Mouse (Mus musculus): ENCODE results near the gene Ifrd2.

The Ifrd2 gene

DNA sequence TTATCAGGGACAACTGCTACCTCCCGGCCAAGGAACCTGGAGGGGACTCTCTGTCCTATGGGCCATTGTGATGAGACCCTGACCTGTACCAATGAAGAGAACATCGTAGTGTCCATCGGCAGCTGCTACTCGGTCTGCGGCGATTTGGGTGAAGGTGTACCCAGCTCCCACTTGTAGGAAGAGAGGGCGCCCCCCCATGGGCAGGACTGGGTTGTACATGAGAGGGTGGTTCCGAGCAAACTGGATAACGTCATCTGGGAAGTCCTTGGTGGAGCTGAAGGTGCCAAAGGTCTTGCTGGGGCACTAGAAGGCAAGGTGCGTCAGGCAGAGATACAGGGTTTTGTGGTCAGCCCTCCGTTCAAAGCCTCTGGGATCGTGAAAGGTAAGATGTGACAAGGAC, 13.3 kb downstream of the Ifrd2 start:
- DNase-seq, result no peak

DNA sequence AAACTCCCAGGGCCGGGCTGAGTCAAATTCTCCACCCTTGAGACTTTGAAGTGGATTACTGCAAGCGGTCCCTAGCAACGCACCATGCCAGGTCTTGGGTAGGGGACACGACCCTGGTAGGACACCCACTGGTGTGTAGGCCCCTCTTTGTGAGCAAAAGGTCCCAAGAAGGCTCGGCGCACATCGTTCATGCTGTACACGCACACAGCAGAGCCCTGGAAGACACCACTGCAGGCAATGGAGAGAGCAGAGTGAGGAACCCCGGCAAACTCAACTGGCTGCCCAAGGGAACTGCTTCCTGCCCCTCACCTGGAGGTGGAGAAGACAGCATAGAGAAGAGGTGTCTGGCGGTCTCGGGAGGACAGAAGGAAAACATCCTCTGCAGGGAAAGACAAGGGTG, 13.8 kb downstream of the Ifrd2 start:
- DNase-seq, result no peak

DNA sequence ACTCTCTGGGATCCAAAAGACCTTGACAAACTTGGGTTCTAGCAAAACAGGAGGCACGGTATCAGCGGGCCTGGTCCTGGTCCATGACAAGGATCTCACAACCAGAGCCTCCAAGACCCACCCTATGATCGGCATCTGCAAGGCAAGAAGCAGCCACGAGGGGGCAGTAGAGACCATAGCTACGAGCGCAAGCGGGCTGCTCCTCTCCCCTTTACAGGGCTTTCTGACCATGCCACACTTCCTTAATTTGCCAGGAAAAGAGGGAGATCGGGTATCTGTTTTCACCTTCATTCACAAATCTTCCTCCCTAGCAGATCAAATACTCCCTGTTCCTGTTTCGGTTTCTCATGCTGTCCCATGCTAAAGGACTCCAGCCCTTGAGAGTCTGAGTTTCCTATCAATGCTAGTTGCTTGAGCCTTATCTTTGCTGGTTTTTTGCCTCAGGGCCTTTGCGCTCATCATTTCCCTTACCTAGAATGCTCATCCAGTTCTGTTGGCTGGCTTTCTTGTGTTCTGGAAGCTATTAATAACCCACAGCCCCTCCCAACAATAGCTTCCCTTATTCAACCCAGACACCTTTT, 14.7 kb downstream of the Ifrd2 start:
- DNase-seq, result peak; percentile 92

DNA sequence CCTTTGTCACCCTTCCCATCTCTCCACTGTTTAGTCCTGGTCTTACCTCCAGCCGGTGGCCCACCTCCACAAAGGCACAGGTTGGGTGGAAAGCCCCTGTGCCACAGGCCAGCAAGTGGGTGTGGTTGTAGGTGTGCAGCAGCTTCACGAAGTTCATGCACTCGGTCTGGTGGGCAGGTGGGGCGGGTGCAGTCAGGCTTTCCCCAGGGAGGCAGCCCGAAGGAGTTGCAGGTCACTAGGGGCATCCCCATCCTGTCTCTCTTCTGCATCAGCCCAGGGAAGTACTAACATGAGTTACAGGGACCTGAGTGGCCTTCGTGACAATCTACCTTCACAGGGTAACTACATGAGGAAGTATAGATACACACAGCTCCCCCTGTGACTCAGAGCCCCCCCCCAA, 15.8 kb downstream of the Ifrd2 start:
- DNase-seq, result no peak

DNA sequence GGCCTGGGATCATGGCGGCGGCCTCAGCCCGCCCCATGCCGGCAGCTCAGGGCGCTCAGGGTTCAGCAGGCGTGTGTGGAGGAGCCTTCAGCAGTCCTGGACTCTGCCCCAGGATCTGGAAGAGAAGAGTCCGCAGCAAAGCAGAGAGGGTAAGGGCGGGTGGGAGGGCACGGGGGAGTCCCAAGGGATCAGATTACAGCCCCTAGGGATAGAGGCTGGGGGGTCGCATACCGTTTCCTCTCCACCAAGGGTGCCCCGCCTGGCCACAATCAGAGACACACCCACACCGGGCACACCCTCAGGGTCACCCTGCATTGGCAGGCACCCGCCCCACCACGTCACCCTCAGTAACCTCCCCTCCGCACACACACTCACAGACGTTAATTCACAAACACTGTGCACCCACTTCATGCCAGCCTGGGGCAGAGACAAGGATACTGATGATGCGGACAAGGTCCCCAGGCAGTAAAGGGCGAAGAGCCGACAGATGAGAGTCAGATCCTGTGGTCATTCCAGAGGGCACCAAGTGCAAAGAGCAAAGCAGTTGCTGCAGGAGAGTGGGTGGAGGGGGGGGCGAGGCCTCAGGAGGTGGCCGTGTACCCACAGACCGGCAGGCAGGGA, 17.7 kb downstream of the Ifrd2 start:
- DNase-seq, result no peak

DNA sequence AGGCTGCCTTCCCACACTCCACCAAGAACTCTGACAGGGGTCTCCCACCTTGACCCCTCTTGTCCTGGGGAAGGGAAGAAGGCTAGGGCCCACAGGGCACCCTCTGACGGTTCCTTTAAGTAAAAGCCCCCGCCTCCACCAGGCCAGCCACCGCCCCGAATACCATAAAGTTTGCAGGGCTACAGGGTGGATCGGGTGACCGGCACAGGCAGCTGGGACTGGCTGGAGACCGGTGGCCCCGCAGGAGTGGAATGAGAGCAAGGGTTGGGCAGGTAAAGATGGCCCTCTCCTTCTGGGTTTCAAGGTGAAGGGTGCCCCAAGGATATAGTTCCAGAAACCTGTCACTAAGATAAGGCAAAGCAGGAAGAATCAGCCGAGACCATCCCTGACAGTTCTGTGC, 19.1 kb downstream of the Ifrd2 start:
- no peak for DNase-seq

DNA sequence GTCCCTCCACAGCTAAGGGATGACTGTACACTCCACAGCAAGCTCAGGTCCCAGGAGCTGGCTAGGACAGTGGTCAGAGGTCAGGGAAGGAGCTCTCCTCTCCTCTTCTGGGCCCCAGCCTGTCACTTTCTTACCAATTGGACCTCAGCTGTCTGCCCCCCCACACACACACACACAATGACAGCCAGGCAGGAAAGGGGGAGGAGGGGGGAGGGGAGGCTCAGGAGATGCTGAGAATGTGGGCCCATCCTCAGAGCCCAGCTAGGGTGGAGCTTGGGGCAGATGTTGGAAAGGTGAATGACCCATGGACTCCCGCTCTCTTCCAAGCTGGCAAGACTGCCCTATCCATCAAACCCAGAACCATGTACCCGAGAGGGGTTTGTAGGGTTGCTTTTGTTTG, 19.6 kb downstream of the Ifrd2 start:
- no peak for DNase-seq

DNA sequence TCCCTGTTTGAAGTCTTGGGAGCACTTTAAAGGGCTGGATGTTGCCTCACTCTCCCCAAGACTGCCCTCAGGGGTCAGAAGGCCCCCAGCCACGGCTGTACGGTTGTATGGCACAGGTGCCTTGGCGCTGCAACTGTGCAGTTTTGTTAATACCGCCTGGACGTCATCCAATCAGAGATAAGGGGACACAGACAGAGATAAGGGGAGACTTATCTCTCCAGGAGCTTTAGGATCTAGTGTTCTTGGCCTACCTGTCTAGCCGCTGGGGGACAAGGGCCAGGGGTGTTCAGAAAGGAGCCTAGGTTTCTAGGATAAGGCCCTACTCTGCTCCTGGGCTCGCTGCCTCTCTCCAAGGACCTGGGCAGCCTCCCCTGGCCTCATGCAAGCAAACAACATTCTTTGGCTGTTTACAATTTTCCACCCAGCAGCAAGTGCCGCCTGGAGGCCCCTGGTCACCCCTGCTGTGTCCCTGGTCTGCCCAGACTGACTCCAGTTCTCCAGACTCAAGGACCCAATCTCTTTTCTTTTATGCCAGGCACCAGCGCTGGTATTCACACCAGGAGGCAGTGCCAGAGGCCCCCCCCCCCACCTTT, 20.3 kb downstream of the Ifrd2 start:
- no peak for DNase-seq

DNA sequence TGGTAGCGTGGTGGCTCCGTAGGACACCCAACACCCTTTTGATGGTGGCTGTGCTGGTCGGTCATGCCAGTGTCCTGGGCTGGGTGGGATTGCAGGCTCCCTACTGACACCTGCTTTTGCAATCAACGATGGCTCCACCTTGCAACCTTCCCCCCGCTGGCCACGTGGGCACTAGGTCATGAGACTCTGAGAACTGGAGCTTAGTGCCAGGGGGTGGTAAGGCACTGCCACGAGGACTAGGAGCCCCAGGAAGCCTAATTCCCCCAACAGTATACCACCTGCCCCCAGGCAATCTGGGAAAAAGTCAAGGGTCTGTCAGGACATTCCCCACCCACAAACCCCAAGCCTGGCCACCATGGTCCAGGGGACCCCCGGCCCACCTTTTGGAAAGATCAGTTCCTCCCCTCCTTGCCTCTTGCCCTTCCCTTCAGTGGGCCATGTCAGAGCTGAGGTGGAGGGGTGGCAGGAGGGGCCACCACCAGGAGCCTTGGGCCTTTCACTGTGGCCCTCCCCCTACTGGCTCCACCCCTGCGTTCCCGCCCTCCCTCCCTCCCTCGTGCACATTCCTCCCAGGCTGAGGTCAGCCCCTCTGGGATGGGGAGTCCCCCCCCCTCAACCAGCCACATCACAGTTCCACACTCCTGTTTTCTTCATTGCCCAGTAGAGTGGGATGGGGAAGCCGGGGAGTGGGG, 21.4 kb downstream of the Ifrd2 start, which contains the start of gene Sema3b:
Gene Sema3b (minus strand): TSS at position 489 of the 692 bp plus-strand sequence.
- no peak for DNase-seq

DNA sequence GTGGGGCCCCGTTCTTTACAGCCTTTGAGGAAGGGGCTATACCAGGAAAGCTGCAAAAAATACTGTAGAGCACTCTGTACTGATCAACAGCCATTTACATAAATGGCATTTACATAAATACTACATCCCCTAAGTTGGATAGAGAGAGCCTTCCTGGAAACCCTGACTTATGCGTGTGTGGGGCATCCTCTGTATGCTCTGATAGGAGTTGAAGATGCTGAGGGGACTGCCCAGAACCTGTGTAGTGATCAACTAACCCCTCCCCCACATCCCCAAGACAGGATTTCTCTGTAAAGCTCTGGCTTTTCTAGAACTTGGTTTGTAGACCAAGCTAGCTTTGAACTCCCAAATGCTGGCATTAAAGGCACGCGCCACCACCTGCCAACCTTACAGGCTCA, 22.0 kb downstream of the Ifrd2 start:
- DNase-seq, result no peak

DNA sequence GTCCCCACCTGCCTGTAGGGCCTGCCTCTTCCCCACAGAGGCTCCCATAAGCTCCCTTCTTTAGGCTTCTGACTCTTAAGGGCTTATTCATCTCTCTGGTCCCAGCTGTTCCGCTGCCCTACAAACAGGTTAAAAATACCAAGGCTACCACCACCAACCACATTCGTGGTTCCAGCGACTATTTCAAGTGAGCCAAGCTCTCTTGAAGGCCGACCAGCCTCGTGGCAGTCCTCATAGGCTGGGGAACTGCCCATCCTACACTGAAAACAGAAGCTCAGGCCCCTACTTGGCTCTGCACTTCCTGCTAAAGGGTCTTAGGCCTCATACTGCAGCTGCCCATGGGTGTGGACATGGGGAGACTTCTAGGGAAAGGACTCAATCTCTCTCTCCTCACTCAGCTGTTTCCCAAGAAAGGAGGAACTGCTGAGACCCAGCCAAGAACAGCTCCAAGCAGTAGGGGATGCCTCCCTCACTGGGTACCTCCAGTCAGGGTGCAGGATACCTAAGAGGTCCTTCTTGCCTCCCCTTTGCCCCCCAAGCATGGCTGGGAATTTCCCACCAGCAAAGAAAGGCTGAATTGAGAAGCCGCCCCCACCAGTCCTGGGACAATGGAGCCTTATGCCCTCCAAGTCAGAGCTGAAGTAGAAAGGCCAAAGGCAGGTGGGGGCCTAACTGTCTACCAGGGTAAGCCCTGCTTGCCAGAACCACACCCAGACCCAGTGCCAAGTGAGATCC, 24.2 kb downstream of the Ifrd2 start:
- no peak for DNase-seq

DNA sequence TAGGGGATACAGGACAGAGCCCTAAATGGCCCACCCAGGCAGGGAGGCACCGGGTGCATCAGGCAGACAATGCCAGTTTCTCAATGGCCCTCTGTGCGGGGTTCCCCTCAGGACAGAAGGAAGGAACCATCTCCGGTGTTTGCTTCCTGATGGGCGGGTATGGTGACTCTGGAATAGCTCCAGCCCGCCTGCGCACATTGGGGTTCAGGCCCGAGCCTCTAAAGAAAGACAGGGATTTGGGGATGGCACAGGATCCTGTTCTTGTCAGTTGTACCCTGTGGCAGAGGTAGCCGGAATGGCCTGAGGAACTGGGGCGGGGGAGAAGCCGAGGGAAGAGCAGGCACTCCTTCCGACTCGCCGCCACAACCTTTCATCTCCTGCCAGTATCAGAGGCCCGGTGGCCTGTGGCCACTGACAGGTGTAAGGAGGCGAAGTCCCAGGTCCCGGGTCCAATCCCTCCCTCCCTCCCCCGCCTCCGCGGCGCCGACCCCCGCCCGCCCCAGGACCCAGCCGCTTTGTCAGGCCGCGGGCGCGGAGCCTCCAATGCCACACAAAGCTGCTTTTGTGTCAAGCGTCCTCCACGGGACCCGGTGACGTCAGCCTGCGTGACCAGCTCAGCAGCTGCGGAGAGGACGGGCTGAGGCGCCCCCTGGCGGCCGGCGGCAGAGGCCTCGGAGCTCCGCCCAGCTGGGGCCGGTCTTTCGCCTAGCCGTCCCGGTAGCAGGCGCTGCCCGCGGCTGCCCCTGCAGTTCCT, 24.9 kb downstream of the Ifrd2 start:
- peak; percentile 98 for DNase-seq

DNA sequence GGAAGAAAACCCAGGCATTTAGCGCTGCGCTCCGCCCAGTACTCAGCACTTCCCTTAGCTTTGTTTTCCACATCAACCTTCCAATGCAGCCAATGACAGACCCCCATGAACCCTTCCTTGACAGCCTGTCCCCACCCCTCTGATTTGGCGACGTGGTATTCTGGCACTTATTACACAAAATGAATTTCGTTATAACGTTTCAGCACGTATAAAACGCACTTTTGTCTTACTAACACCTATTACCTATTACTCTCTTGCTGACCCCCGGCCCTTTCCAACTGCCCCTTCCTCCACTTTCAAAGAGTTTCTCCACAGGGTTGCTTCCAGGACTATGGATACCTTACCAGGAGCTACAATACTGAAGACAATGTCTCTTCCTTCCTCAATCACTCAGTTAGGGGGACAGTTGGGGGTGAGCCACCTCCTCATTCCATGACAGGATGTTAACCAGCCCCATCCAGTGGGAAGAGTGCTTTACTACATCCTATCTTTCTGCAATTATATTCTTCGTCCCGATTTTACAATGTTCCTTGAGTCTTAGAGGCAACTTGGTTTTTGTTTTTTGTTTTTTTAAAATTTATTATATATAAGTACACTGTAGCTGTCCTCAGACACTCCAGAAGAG, 25.6 kb downstream of the Ifrd2 start:
- DNase-seq, result no peak

DNA sequence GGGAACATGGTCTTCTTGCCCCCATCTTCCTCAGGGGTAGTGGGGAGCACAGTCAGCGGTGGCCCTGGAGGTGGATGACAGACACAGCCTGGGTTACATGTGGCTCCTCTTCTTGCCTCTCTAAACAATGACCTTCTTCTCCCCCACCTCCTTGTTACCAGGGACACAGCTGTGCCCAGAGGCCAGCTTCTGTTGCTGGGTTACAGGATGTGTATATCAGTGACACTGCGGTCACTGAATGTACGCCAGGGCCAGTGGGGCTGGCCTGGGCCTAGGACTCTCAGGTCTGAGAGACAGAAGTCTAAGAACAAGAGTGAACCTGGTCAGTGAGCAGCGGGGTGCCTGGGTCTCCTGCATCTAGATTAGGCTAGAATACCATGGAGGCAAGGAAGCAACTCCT, 27.6 kb downstream of the Ifrd2 start:
- no peak for DNase-seq

DNA sequence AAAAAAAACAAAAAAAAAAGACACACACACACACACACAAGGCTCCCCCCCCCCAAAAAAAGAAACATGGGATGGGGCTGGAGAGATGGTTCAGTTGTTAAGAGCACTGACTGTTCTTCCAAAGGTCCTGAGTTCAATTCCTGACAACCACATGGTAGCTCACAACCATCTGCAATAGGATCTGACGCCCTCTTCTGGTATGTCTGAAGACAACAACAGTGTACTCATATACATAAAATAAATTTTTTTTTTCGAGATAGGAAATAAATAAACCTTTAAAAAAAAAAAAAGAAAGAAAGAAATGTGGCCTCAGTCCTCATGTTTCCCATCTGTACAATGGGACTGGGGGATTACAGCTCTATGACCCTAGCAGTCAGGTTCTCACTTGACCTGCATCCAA, 30.0 kb downstream of the Ifrd2 start:
- no peak for DNase-seq

DNA sequence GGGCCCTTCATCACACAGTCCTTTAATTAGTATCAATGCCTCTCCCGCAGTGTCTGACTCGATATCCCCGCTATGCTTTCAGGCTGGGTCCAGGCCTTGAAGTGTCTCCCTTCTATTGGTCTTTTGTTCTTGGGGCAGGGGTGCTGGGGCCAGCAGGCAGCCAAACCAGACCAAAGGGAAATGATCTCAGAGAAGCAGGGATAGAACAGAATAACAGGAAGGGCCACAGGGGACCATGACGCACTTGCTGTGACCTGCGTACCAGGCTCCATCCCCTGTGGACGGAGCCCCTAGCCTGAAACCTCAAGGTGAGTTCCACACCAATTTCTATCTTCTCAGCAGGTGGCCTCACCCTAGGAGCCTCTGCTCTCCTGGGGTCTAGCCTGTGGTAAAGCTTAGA, 30.7 kb downstream of the Ifrd2 start:
- DNase-seq, result no peak

DNA sequence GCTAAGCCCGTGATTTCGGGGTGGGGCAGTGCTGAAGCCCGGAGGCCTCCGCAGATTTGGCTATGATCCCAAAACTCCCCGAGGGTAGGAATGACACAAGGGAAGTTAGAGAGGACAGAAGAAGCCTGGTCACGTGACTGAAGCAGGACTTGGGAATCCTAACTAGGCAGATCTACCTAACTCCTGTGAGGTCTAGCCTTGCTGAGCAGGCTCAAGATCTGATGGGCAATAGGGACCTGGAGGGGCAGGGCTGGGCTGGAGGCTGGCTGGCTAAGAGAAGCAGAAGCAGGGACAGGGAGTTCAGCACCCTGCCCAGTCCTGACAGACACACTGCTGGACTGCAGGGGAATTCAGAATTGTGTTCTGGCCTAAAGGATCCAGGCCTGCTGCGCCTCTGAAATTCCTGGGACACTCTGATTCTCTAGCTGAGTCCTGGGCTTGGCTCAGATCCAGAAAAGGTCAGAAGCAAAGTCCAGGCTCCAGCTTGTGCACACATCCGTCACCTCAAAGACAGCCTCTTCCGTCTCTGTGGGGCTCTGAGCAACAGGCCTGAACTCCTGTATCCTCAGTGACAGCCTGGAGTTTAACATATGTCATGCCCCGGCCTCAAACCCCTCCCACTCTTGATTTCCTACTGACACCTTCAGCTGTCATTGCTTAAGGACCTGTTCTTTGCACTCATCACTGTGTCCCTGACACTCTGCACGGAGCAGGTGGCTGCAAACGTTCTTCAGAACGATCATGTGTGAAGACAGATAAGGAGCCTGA, 31.5 kb downstream of the Ifrd2 start:
- peak; percentile 42 for DNase-seq

DNA sequence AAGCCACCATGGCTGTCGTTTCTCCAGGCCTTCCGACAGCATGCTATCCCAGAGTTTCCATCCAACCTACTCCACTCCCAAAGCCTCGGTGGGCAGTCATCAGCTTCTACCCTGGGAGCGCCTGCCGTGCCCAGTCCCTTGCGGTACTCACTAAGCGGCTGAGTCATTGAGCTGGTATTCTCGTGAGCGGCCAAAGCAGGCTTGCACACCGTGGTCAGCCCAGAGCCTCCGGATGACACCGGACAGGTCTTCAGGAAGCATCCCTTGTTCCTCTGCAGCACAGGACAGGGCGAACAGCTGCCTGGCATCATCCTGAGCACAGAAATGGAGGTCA, 32.1 kb downstream of the Ifrd2 start:
- no peak for DNase-seq

DNA sequence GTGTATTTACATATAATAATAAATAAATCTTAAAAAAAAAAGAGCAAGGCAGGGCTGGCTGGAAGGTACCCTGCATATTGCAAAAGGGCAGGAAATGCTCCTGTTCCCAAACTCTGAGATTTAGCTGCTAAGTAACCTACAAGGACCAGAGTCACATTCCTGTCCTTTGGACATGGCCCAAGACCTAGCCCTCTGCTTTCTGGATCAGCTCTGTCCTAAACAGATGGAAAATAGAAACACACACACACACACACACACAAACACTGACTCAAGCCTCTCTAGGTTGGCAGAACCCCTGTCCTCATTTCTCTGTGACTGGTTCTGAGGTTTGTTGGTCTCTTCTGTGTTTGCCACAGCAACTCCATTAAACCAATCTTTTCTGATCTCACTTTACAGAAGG, 33.5 kb downstream of the Ifrd2 start:
- no peak for DNase-seq

DNA sequence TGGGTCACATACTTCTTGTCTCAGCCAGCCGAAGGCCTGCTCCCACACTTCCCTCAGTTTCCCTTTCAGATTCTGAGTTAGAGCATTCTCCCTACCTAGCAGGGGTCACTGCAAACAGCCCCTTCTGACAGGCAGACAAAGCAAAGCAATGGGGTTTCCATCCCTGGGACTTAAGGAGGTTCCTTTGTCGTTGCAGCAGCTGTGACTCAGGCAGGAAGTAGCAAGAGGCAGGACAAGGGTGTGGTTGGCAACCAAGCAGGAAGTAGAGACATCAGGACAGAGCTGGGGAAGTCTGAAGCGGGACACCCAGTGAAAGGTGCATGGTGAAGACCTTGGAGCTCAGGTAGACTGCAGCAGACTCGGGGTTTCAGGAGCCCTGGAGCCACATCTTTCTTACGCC, 37.1 kb downstream of the Ifrd2 start:
- DNase-seq, result no peak

DNA sequence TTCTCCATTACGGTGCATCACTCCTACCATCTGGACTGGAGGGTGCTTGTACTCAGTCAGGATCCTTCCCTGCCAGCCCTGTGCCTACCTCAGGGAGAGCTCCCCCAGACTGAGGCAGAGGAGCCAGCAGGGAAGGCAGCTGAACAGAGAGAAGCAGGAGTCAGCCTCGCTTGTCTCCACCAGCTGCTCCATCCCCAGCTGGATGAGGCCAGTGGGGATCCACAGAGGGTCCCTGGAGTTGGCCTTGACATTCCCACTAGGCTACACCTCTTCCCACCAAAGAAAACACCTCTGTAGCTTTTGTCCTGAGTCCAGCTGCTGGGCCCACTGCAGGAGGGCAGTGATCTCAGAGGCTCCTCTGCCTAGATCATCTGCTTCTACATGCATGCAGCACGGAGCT, 37.5 kb downstream of the Ifrd2 start:
- no peak for DNase-seq
